Mouse (Mus musculus): ENCODE measurements around the gene 9130019O22Rik. TPM values are rescaled to one million over a fixed set of nuclear protein-coding genes. Genes with fewer than 3 reads are reported as not detected.
"Not testable (repeated sequence)": the region's sequence is repeated elsewhere in the genome, so short reads cannot be mapped to it uniquely, and the experiment has no call there.

Gene 9130019O22Rik
- total and polyA plus RNA-seq, 3 experiments, result 1.2 to 10.2 (median 5.0) TPM

DNA sequence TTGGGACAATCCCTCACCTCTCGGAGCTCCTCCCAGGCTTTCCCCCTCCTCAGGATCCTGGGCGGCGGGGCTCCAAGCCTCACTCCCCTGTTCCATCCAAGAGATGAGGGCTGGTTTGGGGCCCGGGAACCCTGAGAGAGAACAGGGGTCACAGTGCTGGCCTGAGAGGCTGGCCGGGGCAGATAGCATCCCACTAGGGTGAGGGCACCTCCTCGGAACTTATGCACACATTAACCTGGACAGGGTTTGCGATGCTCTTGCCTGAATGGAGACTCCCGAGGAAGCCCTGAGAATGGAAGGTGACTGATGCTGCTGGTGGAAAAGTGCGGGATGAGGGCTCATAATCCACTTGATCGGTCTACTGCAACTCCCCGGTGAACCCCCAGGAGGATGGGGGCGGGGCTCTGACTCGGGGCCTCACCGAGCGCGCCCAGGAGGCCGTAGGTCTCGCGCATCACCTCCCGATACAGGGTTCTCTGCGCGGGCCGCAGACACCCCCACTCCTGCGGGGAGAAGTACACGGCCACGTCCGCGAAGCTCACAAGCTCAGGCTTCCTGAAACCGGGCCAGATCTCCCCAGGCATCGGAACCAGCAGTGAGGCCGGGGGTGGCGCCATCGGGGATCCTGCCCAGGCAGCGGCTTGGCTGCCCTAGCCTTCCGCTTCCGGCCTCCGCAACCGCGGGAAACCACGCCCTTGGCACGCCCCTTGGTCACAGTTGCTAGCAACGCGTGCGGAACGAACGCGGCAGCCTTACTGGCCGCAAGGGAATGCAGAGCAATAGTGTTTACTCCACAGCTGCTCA, 34.6 kb upstream of the 9130019O22Rik start, which contains the start of gene Zfp688:
Gene Zfp688, minus strand, starts transcription at position 681 of the 804 bp plus-strand sequence.
- peak; percentile 84; the same call in 1 of the 2 replicates for ATAC-seq (ENCODE audit: extremely low read depth, insufficient number of reproducible peaks, low FRiP score, poor library complexity, severe bottlenecking)
- H3K9me3 ChIP-seq (replicated peaks), result no peaks in the 10 kb centered on the region
- peak; percentile 95 for DNase-seq (ENCODE audit: low spot score)
- peaks cover 6% of the 10 kb centered on the region for H3K27me3 ChIP-seq (ENCODE audit: insufficient read depth, low read length)
- peaks cover 36% of the 10 kb centered on the region for H3K4me1 ChIP-seq (ENCODE audit: insufficient read depth, low read depth, low read length)
- peaks cover 32% of the 10 kb centered on the region for H3K36me3 ChIP-seq (replicated peaks)
- TF ChIP-seq CTCF (IDR thresholded peaks at IDR 0.05; ENCODE audit: low read depth, low read length) (no peak), TAL1 (conservative IDR thresholded peaks at IDR 0.05; ENCODE audit: low read depth, low read length) (no peak), POLR2AphosphoS5 (IDR thresholded peaks at IDR 0.05; ENCODE audit: insufficient replicate concordance, low read depth, low read length) (no peak), GATA2 (IDR thresholded peaks at IDR 0.05; ENCODE audit: borderline replicate concordance, low read depth, low read length) (no peak), GATA1 (IDR thresholded peaks at IDR 0.05; ENCODE audit: borderline replicate concordance, low read length) (no peak)
- peak within 1 kb of the TSS; percentile 86 for H3K4me3 ChIP-seq (ENCODE audit: low read depth, low read length)

GRCm38 (mm10) chr7:127411418-127411817, 24.5 kb upstream of the 9130019O22Rik start:
- Histone ChIP-seq H3K36me3 (replicated peaks) (no peaks in the 10 kb centered on the region), H3K4me1 (ENCODE audit: insufficient read depth, low read depth, low read length) (peaks cover 10% of the 10 kb centered on the region), H3K9me3 (replicated peaks) (no peaks in the 10 kb centered on the region), H3K4me3 (ENCODE audit: low read depth, low read length) (no peak overlapping the region), H3K27me3 (ENCODE audit: insufficient read depth, low read length) (peaks cover 4% of the 10 kb centered on the region)
- DNase-seq (ENCODE audit: low spot score) (no peak), ATAC-seq (ENCODE audit: extremely low read depth, insufficient number of reproducible peaks, low FRiP score, poor library complexity, severe bottlenecking) (no peak)
- TF ChIP-seq GATA2 (IDR thresholded peaks at IDR 0.05; ENCODE audit: borderline replicate concordance, low read depth, low read length) (no peak), POLR2AphosphoS5 (IDR thresholded peaks at IDR 0.05; ENCODE audit: insufficient replicate concordance, low read depth, low read length) (no peak), CTCF (IDR thresholded peaks at IDR 0.05; ENCODE audit: low read depth, low read length) (no peak), TAL1 (conservative IDR thresholded peaks at IDR 0.05; ENCODE audit: low read depth, low read length) (no peak), GATA1 (IDR thresholded peaks at IDR 0.05; ENCODE audit: borderline replicate concordance, low read length) (no peak)

DNA sequence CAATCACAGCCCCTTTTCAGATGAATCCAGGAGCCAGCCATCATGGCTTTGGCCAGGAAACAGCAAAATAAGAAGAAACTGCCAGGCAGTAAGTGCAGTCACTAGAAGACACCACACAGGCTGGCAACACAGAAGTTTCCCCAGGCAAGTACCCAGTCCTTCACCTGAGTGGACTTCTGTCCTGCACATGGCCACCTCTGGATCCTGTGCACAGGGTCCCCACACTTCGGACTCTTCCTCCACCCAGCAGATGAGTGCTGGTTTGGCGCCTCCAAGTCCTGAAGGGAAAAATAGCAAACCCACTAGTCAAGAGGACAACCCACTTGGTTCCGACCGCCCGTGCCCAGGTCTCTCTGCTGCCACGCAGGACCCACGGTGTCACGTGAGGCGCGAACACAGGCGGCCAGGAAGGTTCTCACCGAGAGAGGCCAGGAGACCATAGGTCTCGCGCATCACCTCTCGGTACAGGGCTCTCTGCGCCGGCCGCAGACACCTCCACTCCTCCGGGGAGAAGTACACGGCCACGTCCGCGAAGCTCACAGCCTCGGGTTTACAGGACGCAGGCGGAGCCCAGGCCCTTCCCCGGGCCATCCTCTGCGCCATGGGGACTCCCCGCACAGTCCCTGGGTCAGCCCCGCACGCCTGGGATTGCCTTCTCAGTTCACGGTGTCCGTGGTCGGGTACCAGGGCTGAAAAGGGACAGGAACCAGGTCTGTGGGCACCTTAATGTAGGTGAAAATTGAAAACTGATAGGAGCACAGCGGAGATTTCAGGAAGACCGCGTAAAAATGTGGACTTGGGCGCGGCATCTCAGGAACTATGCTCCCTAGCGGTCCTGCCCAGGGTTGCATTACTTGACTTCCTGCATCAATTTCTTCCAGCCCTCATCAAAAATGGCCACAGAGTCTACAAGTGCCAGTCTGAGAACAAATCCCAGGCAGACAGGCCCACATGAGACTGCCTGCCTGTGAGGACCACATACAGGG, 19.3 kb upstream of the 9130019O22Rik start, which contains the start of gene Zfp764:
Gene Zfp764, minus strand, starts transcription at position 821 of the 986 bp plus-strand sequence.
- H3K27me3 ChIP-seq (ENCODE audit: insufficient read depth, low read length), result peaks cover 10% of the 10 kb centered on the region
- peaks cover 15% of the 10 kb centered on the region for H3K4me1 ChIP-seq (ENCODE audit: insufficient read depth, low read depth, low read length)
- DNase-seq (ENCODE audit: low spot score), result peak; percentile 21
- not testable (repeated sequence) for H3K36me3 ChIP-seq (replicated peaks); H3K9me3 ChIP-seq (replicated peaks); ATAC-seq (ENCODE audit: extremely low read depth, insufficient number of reproducible peaks, low FRiP score, poor library complexity, severe bottlenecking)
- H3K4me3 ChIP-seq (ENCODE audit: low read depth, low read length), result peak within 1 kb of the TSS; percentile 71

- H3K36me3 ChIP-seq (replicated peaks); H3K9me3 ChIP-seq (replicated peaks); ATAC-seq (ENCODE audit: extremely low read depth, insufficient number of reproducible peaks, low FRiP score, poor library complexity, severe bottlenecking); H3K27me3 ChIP-seq (ENCODE audit: insufficient read depth, low read length); DNase-seq (ENCODE audit: low spot score); H3K4me3 ChIP-seq (ENCODE audit: low read depth, low read length): not testable (repeated sequence)
- peaks cover 15% of the 10 kb centered on the region for H3K4me1 ChIP-seq (ENCODE audit: insufficient read depth, low read depth, low read length)
These were observed 17.1 kb upstream of the 9130019O22Rik start for GRCm38 (mm10) chr7:127404101-127404500.

- no peak for DNase-seq (ENCODE audit: low spot score)
- no peaks in the 10 kb centered on the region for H3K9me3 ChIP-seq (replicated peaks)
- H3K36me3 ChIP-seq (replicated peaks), result peaks cover 3% of the 10 kb centered on the region
- TF ChIP-seq GATA2 (IDR thresholded peaks at IDR 0.05; ENCODE audit: borderline replicate concordance, low read depth, low read length) (no peak), GATA1 (IDR thresholded peaks at IDR 0.05; ENCODE audit: borderline replicate concordance, low read length) (no peak), TAL1 (conservative IDR thresholded peaks at IDR 0.05; ENCODE audit: low read depth, low read length) (no peak), CTCF (IDR thresholded peaks at IDR 0.05; ENCODE audit: low read depth, low read length) (no peak), POLR2AphosphoS5 (IDR thresholded peaks at IDR 0.05; ENCODE audit: insufficient replicate concordance, low read depth, low read length) (no peak)
- H3K4me1 ChIP-seq (ENCODE audit: insufficient read depth, low read depth, low read length), result peaks cover 15% of the 10 kb centered on the region
- H3K27me3 ChIP-seq (ENCODE audit: insufficient read depth, low read length), result peaks cover 8% of the 10 kb centered on the region
- no peak for ATAC-seq (ENCODE audit: extremely low read depth, insufficient number of reproducible peaks, low FRiP score, poor library complexity, severe bottlenecking)
- no peak overlapping the region for H3K4me3 ChIP-seq (ENCODE audit: low read depth, low read length)
These were observed 16.0 kb upstream of the 9130019O22Rik start for GRCm38 (mm10) chr7:127402980-127403379.

GRCm38 (mm10) chr7:127400355-127400754, 13.4 kb upstream of the 9130019O22Rik start:
- Histone ChIP-seq H3K36me3 (replicated peaks) (peaks cover 3% of the 10 kb centered on the region), H3K27me3 (ENCODE audit: insufficient read depth, low read length) (peaks cover 7% of the 10 kb centered on the region), H3K9me3 (replicated peaks) (no peaks in the 10 kb centered on the region), H3K4me3 (ENCODE audit: low read depth, low read length) (no peak overlapping the region), H3K4me1 (ENCODE audit: insufficient read depth, low read depth, low read length) (no peaks in the 10 kb centered on the region)
- TF ChIP-seq POLR2AphosphoS5 (IDR thresholded peaks at IDR 0.05; ENCODE audit: insufficient replicate concordance, low read depth, low read length) (no peak), TAL1 (conservative IDR thresholded peaks at IDR 0.05; ENCODE audit: low read depth, low read length) (no peak)
- ATAC-seq (ENCODE audit: extremely low read depth, insufficient number of reproducible peaks, low FRiP score, poor library complexity, severe bottlenecking) (no peak), DNase-seq (ENCODE audit: low spot score) (no peak)

Data from G1E (cell line).